Mouse (Mus musculus) thymus, adult 18-20 months (tissue): Measurements from ENCODE around the gene Agap1.

ENCODE experiments used
- DNase-seq, 2 experiments: peaks; one replicate each; pipeline ENCODE4 v3.0.0; 2022; ENCODE audit warnings: mixed read lengths in 2 of 2

Agap1 gene

GRCm38 (mm10) chr1:89674681-89675080 lies 220.1 kb downstream of the Agap1 start:
- DNase-seq, result no peak

GRCm38 (mm10) chr1:89676411-89676810 lies 221.8 kb downstream of the Agap1 start:
- DNase-seq, result no peak

- no peak for DNase-seq
These were observed 226.1 kb downstream of the Agap1 start for GRCm38 (mm10) chr1:89680673-89681072.

DNA sequence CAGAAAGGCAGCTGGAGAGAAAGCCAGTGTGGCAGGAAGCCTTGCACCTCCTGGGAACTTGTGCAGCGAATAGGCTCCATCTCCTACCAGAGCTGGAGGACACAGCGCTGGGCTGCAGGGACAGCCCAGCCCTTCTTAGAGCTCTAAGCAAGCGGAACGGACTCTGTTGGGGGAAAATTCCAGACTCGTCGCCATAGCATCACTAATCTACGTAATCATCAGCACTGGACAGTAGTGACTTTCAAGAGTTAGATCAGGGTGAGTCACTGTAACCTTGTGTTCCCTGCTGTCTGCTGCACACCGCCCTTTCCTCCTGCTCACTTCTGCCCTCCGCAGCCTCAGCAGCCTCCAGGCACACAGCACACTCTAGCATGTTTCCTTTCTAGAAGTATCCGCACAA lies 234.3 kb downstream of the Agap1 start:
- DNase-seq, result no peak

GRCm38 (mm10) chr1:89689544-89690212 lies 235.1 kb downstream of the Agap1 start:
- no peak for DNase-seq

- no peak for DNase-seq
These were observed 236.5 kb downstream of the Agap1 start for GRCm38 (mm10) chr1:89691096-89691495.

GRCm38 (mm10) chr1:89692420-89692819 lies 237.8 kb downstream of the Agap1 start:
- DNase-seq, result no peak

GRCm38 (mm10) chr1:89694916-89695315 lies 240.3 kb downstream of the Agap1 start:
- DNase-seq, result no peak

- DNase-seq, result no peak
These were observed 242.6 kb downstream of the Agap1 start for GRCm38 (mm10) chr1:89697241-89697640.

- no peak for DNase-seq
These were observed 245.6 kb downstream of the Agap1 start for GRCm38 (mm10) chr1:89700166-89700565.

GRCm38 (mm10) chr1:89701162-89701730 lies 246.6 kb downstream of the Agap1 start:
- DNase-seq, result no peak

GRCm38 (mm10) chr1:89703294-89703693 lies 248.7 kb downstream of the Agap1 start:
- no peak for DNase-seq

DNA sequence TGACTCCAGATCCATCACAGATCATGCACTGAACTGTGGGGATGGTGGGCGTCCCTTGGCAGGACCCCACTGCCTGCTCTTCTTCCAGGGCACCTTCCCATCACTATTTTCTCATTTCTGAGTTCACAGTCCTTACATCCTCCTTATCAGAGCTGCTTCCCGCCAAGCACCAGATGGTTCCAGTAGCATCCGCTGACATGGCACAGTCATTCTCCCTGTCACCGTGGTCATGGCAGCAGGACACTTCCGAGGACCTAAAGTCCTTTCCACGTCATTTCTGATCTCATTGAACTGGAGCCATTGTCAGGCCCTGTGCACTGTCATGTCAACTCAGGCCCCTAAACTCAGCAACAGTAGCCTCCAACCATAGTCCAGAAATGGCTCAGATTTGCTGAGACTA lies 251.1 kb downstream of the Agap1 start:
- DNase-seq, result no peak

DNA sequence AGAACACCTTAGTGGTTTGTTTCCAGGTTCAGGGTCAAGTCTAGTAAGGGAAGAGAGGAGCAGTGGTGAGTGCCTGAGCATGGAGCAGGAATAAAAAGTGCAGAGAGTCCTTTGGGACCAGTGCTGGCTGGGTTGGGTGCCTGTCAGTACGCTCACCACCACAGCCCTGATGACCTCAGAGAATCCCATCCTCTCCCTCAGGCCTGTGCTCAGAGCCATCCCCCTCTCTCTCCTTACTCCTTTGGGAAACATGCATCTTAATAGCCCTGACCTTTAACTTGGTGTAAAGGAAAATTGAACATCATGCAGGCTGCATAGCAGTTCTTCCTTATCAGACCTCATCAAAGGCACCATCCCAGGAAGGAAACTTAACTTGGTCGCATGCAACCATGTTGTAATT lies 252.3 kb downstream of the Agap1 start:
- no peak for DNase-seq

DNA sequence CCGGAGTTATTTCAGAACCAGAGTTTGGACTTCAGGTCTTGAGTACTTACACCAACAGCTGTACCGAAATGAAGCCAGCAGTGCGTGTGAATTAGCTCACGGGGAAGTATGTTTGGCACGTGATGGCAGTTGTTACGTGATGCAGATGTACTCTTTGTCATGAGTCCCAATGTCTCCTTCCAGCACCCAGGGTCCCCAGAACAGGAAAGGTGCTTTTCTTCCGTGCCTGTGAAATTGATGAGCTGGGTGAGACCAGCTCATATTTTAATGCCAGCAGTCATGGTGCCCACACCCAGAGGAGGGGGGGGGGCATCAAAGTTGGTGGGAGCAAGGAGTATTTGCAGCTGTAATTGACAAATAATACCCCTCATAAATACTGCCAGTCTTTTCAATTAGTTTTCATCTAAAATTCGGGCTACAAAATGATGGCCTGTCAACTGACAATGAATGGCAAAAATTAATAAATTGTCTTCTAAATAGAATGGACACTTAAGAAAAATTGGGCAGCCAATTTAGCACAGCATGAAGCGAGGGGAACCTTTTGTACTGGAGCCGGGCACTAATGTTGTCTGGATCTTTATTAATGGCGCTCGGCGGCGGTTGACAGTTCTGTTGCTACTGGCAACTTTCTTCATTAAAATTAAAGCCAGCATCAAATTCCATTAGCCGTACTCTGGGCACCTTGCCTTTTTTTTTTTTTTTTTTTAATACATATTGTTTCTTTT lies 253.3 kb downstream of the Agap1 start:
- no peak for DNase-seq

DNA sequence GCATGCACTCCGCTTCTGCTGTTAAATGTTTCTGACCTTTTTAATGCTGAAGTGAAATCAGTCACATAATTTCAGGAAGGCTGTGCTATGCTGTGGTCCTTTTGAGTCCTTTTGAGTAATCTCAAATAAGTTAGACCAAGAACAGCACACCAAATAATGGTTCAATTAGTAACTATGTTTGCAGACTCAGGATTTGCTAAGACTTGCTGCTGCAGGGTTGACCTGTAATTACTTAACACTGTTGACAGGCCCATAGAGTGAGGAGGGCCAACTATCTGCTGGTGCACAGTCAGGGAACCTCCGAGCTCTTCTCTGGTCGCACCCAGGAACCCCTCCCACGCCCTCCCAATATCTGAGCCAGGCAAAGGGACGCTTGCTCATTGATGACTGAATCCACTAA lies 255.2 kb downstream of the Agap1 start:
- DNase-seq, result no peak

GRCm38 (mm10) chr1:89713681-89714080 lies 259.1 kb downstream of the Agap1 start:
- no peak for DNase-seq

- DNase-seq, result no peak
These were observed 259.8 kb downstream of the Agap1 start for GRCm38 (mm10) chr1:89714165-89714980.

DNA sequence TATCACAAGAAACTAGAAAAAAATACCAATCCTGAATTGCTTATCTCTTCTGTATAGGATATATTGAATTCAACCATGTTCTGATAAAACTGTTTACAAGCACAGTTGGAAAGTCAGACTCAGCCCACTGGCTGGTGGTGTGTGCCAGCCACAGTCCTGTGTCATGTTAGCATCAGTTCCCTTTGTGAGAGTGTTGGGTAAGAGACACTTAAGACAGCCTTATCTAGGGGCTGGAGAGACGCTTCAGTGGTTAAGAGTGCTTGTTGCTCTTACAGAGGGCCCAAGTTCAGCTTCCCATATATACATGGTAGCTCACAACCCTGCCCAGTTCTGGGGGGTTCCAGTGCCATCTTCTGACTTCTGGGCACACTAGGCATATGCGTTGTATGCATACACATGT lies 261.6 kb downstream of the Agap1 start:
- no peak for DNase-seq

DNA sequence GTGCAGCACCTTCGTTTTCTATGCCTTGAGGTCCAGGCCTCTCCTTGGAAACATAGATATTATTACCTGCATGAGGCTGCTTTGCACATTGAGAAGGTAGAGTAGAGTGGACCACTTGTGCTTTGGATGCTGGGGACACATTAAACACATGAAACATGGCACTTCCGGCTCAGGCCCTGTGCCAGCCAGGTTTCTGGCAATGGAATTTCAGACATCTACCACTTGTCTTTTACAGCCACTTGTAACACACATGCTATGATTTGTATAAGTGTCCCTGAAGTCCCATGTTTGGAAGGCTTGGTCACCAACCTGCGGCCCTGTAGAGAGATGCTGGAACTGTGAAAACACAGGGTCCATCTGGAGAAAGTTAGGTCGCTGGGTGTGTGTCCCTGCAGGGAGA lies 262.5 kb downstream of the Agap1 start:
- no peak for DNase-seq

DNA sequence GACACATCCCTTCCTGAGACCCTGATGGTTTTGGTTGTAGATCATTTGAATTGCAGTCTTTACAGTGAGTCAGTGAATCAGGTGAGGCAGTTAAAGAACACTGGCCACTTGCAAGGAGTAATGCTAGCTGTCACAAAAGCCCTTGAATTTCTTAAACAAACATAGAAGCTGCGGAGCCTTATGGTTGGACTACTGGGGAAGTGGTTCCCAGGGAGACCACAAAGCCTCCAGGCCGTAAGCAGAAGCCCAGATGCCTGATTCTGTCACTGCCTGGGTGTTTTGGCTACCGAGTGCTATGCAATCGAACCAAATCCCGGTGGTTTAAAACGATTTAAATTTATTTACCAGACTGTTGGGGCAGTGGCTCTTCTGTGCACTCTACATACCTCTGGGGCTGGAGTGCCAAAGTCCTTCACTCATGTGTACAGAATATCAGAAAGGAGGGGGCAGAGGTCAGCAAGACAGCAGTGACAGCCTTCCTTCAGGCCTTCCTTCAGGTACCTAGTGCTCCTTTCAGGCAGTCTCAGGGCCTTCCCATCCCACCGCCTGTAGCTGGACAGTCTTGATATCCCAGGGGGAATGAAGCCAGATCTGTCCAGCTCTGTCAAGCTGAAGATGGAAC lies 264.3 kb downstream of the Agap1 start:
- DNase-seq, result no peak

DNA sequence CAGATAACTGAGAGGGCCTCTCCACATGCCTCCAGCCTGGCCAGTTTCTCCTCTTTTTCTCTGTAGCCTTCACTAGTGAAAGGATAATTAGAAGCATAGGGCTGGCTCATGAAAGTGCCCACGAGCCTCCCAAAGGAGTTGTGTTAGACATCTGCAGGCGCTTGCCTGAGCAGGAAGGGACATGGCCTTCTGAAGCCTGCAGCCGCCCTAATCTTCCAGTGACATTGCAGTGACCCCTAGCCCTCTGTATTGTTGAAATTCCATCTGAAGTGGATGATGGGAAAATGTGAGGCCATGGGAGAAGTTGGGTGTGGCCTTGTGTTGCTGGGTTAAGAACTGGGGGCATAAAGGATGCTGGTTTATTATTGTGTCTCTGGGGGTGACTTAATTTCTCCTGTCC lies 269.5 kb downstream of the Agap1 start:
- no peak for DNase-seq

DNA sequence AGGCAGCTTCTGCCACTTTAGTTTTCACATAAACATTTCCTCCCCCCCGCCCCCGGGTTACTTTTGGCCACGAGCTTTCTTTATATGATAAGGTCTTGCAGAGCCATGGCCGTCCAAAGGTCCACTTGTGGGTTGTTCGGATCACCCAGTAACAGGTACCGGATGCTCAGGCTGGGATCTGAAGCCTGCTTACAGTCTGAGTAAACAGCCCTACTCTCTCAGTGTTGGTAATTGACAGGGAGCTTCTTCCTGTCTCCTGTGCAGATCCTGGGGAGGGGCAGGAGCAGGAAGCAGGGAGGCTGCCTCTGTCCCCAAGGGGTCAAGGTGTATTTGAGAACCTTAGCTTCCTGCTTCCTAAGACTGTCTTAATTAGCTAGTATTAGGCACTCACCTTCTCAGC lies 269.9 kb downstream of the Agap1 start:
- DNase-seq, result no peak
